In genomic region chr2:93391198-93391597, GRCm38 (mm10) we compare ENCODE assay signal across 18 mouse cellular contexts. TPM values are rescaled to one million over a fixed set of nuclear protein-coding genes. Genes with fewer than 3 reads are reported as not detected.
DNase-seq lines count a peak whose midpoint lies in the region; ATAC-seq and TF ChIP-seq lines count a peak whose summit lies in the region.
"Had no signal": no experiment of that assay in that cellular context is flagged by ENCODE, and none has a peak within 500 bp of the region (broad histone marks: within the 10 kb centered on the region; RNA-seq: fewer than 3 reads in every experiment).

No protein-coding gene starts in this region.

- peaks cover 3% of the 10 kb centered on the region; the same call in 1 of the 2 replicates for H3K9me3 ChIP-seq in forebrain, embryonic 10.5 days
- H3K9me3 ChIP-seq in forebrain, embryonic 16.5 days (ENCODE audit: control insufficient read depth, low read length), result no peaks in the 10 kb centered on the region
- no peaks in the 10 kb centered on the region for H3K9me3 ChIP-seq in midbrain, embryonic 15.5 days
- H3K9me3 ChIP-seq in kidney, embryonic 14.5 days (ENCODE audit: control insufficient read depth, low read length), result no peaks in the 10 kb centered on the region; the same call in 1 of the 2 replicates
- H3K9me3 ChIP-seq: hindbrain, embryonic 15.5 days; limb, embryonic 10.5 days; liver, embryonic 13.5 days; stomach, embryonic 15.5 days had no signal

- H3K27ac ChIP-seq in left cerebral cortex, adult 2 months, result no peak overlapping the region
- H3K27ac ChIP-seq in forebrain, embryonic 10.5 days, result peak overlapping the region; percentile 77
- H3K27ac ChIP-seq in forebrain, embryonic 16.5 days (ENCODE audit: low read length), result no peak overlapping the region
- H3K27ac ChIP-seq in midbrain, embryonic 15.5 days, result no peak overlapping the region
- H3K27ac ChIP-seq in kidney, embryonic 14.5 days (ENCODE audit: low read depth, low read length), result no peak overlapping the region
- H3K27ac ChIP-seq: heart, embryonic 13.5 days; liver, embryonic 13.5 days; stomach, embryonic 15.5 days had no signal

- TF ChIP-seq CTCF in left cerebral cortex, adult 2 months (IDR thresholded peaks at IDR 0.05), result no peak

- H3K36me3 ChIP-seq in forebrain, embryonic 10.5 days (replicated peaks), result no peaks in the 10 kb centered on the region
- no peaks in the 10 kb centered on the region for H3K36me3 ChIP-seq in forebrain, embryonic 16.5 days (ENCODE audit: control insufficient read depth, insufficient read depth)
- no peaks in the 10 kb centered on the region for H3K36me3 ChIP-seq in midbrain, embryonic 15.5 days (replicated peaks)
- no peaks in the 10 kb centered on the region for H3K36me3 ChIP-seq in kidney, embryonic 14.5 days (ENCODE audit: control insufficient read depth, insufficient read depth, low read length)
- H3K36me3 ChIP-seq: heart, embryonic 13.5 days; hindbrain, embryonic 15.5 days; limb, embryonic 10.5 days; liver, embryonic 13.5 days; stomach, embryonic 15.5 days had no signal

- H3K4me3 ChIP-seq in left cerebral cortex, adult 2 months, result no peak overlapping the region
- no peak overlapping the region for H3K4me3 ChIP-seq in forebrain, embryonic 10.5 days
- no peak overlapping the region for H3K4me3 ChIP-seq in forebrain, embryonic 16.5 days (replicated peaks; ENCODE audit: low read length)
- H3K4me3 ChIP-seq in midbrain, embryonic 15.5 days, result no peak overlapping the region
- no peak overlapping the region for H3K4me3 ChIP-seq in kidney, embryonic 14.5 days (ENCODE audit: low read length)
- H3K4me3 ChIP-seq: heart, embryonic 13.5 days; hindbrain, embryonic 15.5 days; limb, embryonic 10.5 days; liver, embryonic 13.5 days; stomach, embryonic 15.5 days had no signal

- H3K27me3 ChIP-seq in forebrain, embryonic 10.5 days (ENCODE audit: poor library complexity, severe bottlenecking), result peaks cover 28% of the 10 kb centered on the region
- no peaks in the 10 kb centered on the region for H3K27me3 ChIP-seq in forebrain, embryonic 16.5 days (replicated peaks; ENCODE audit: control insufficient read depth, insufficient read depth, low read length)
- H3K27me3 ChIP-seq in midbrain, embryonic 15.5 days (replicated peaks), result no peaks in the 10 kb centered on the region
- H3K27me3 ChIP-seq in kidney, embryonic 14.5 days (ENCODE audit: control insufficient read depth, insufficient read depth, low read length), result no peaks in the 10 kb centered on the region
- H3K27me3 ChIP-seq: hindbrain, embryonic 15.5 days; stomach, embryonic 15.5 days had no signal

- H3K9ac ChIP-seq in forebrain, embryonic 16.5 days (replicated peaks; ENCODE audit: low read depth, low read length), result no peak overlapping the region
- H3K9ac ChIP-seq in midbrain, embryonic 15.5 days, result no peak overlapping the region
- no peak overlapping the region for H3K9ac ChIP-seq in kidney, embryonic 14.5 days (ENCODE audit: low read depth, low read length)
- H3K9ac ChIP-seq: heart, embryonic 13.5 days; hindbrain, embryonic 15.5 days; liver, embryonic 13.5 days; stomach, embryonic 15.5 days had no signal

- H3K4me2 ChIP-seq in forebrain, embryonic 16.5 days (ENCODE audit: low read length), result no peak overlapping the region
- H3K4me2 ChIP-seq in midbrain, embryonic 15.5 days, result no peak overlapping the region
- H3K4me2 ChIP-seq in kidney, embryonic 14.5 days (replicated peaks; ENCODE audit: low read depth, low read length), result no peak overlapping the region
- H3K4me2 ChIP-seq: heart, embryonic 13.5 days; hindbrain, embryonic 15.5 days; liver, embryonic 13.5 days; stomach, embryonic 15.5 days had no signal

- ATAC-seq in forebrain, embryonic 16.5 days, result peak; percentile 64; the same call in 1 of the 2 replicates
- ATAC-seq in midbrain, embryonic 15.5 days (replicated peaks), result peak; percentile 10; the same call in 1 of the 2 replicates
- ATAC-seq in kidney, embryonic 14.5 days (ENCODE audit: low FRiP score, low TSS enrichment), result no peak

- 50% methylated on average over 6 of the region's 6 CpGs for WGBS in forebrain, embryonic 10.5 days
- WGBS in forebrain, embryonic 16.5 days, result 11% methylated on average over 6 of the region's 6 CpGs
- WGBS in midbrain, embryonic 15.5 days, result 15% methylated on average over 6 of the region's 6 CpGs
- 67% methylated on average over 6 of the region's 6 CpGs for WGBS in kidney, embryonic 14.5 days

- H3K4me1 ChIP-seq in forebrain, embryonic 10.5 days, result peaks cover 31% of the 10 kb centered on the region
- peaks cover 17% of the 10 kb centered on the region for H3K4me1 ChIP-seq in forebrain, embryonic 16.5 days (replicated peaks; ENCODE audit: control insufficient read depth, insufficient read depth, low read length)
- H3K4me1 ChIP-seq in midbrain, embryonic 15.5 days, result peaks cover 23% of the 10 kb centered on the region
- no peaks in the 10 kb centered on the region; the same call in 1 of the 2 replicates for H3K4me1 ChIP-seq in kidney, embryonic 14.5 days (ENCODE audit: control insufficient read depth, insufficient read depth, low read length)
- H3K4me1 ChIP-seq: liver, embryonic 13.5 days had no signal

- peak; percentile 32 to 72 for DNase-seq in left cerebral cortex, postnatal 14 days (ENCODE audit: low spot score in 2 of 2)
- DNase-seq in left cerebral cortex, adult 2 months (ENCODE audit: extremely low spot score in 1 of 2, low spot score in 2 of 2), result no peak
- no peak for DNase-seq in forebrain, embryonic 10.5 days (ENCODE audit: extremely low spot score, low spot score)
- no peak for DNase-seq in heart, postnatal 4 days
- DNase-seq in cerebellum, postnatal 25 days, result no peak
- DNase-seq: adrenal gland, postnatal 36 days; cerebellum, adult 11-12 months; kidney, adult 8-10 months; liver, embryonic 13.5 days; lung, postnatal 14 days; thymus, postnatal 25 days had no signal

- intact Hi-C loops in left cerebral cortex, postnatal 14 days (cut with DNase I), result no loop called here
- intact Hi-C loops in left cerebral cortex, adult 2 months (cut with DNase I), result no loop called here

RNA-seq across cellular contexts. Expression of gene Tspan18, which starts 56.9 kb away (rescaled TPM):
- total RNA-seq in left cerebral cortex, postnatal 14 days (2021), result 1 to 10 TPM; 3.5 to 7.4 TPM
- 1 to 10 TPM; 1.5 to 3.0 TPM for total RNA-seq in left cerebral cortex, adult 2 months (2021)
- polyA plus RNA-seq in forebrain, embryonic 10.5 days (2016; fragmentation: Nextera tagmentation; extraction: Ambion mirVana), result 30.1 and 31.4 TPM in 2 replicates
- polyA plus RNA-seq in forebrain, embryonic 16.5 days (2015; fragmentation: Nextera tagmentation; extraction: Ambion mirVana), result 14.8 and 17.0 TPM in 2 replicates
- 20.1 and 22.6 TPM in 2 replicates for polyA plus RNA-seq in midbrain, embryonic 15.5 days (2015; fragmentation: Nextera tagmentation; extraction: Ambion mirVana)
- 10 to 100 TPM; 60.2 to 64.7 TPM for total RNA-seq in heart, postnatal 4 days (2021)
- 40.8 and 49.2 TPM in 2 replicates for polyA plus RNA-seq in kidney, embryonic 14.5 days (2014; fragmentation: Nextera tagmentation; extraction: Ambion mirVana)

Comparison
In these comparisons a context has a peak if more than half of its experiments do, and no peak if none do; other contexts are left out.
1. DNase-seq: peak in left cerebral cortex, postnatal 14 days (2 of 2); none in left cerebral cortex, adult 2 months (0 of 2), forebrain, embryonic 10.5 days (single experiment), heart, postnatal 4 days (single experiment) and cerebellum, postnatal 25 days (0 of 2).